Mouse (Mus musculus) naive thymus-derived CD4-positive, alpha-beta T cell, adult 2 months (primary cell): ENCODE results near the gene Ndufs2.

Experiments used
- DNase-seq: peaks from one replicate; pipeline ENCODE4 v3.0.0-alpha.2; 2011; ENCODE audit warnings: low read depth

Gene Ndufs2

GRCm38 (mm10) chr1:171199532-171199931 is 51.7 kb downstream of the Ndufs2 start:
- DNase-seq = no peak

DNA sequence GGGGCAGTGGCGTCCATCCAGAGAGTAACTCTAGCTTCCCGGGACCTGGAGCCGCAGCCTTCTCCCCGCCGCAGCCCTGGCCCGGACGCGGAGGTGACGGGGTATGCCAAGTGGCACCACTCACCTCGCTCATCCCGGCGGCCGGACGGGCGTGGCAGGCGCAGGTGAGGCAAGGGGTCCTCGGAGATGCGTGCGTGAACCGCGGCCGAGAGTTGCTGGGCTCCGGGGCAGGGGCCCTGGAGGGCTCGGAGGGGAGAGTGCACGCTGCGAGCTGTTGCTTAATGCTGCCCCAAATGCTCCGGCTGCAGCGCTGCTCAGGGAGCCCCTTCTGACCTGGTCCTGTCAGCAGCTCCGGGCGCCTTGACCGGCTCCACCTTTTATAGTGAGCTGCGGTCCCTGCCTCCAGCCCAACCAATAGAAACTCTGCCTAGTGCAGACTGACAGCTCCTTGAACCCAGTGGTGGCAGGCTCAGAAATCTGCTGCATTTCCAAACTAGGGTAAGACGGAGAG is 55.2 kb downstream of the Ndufs2 start, which contains the start of gene Pcp4l1:
Pcp4l1 (minus strand) TSS at position 382 of the 511 bp plus-strand sequence.
- DNase-seq = no peak

DNA sequence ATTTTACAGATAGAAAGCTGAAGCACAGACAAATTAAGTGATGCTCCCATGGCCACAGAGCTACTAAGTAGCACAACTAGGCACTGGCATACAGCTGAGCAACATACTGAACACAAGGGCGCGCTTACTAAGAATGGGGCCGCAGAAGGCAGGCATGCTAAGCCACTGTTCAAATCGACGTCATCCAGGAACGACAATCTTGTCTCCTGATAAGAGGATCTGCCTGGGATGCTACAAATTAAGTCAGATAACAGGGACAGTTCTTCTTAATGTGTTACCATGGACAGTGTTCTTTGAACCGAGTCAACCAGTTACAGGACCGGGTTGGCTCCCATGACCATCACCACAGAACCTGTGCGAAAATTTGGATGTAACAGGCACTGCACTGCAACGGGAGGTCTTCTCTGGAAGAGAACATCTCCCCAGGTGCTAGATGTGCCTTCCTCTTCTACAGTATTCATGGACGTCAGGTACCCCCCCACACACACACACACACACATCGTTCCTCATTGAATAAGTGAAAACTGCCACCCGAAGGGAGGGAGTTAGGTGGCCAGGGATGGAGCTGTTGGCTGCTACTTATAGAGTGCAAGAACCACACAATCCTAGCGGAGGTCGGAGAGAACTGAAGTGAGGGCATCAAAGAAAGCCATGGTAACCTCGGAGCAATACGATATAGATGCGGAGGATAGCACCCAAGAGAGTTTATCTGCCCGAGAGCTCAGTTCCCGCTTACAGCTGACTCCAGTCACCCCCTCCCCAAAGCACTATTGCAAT is 56.0 kb downstream of the Ndufs2 start:
- no peak for DNase-seq

DNA sequence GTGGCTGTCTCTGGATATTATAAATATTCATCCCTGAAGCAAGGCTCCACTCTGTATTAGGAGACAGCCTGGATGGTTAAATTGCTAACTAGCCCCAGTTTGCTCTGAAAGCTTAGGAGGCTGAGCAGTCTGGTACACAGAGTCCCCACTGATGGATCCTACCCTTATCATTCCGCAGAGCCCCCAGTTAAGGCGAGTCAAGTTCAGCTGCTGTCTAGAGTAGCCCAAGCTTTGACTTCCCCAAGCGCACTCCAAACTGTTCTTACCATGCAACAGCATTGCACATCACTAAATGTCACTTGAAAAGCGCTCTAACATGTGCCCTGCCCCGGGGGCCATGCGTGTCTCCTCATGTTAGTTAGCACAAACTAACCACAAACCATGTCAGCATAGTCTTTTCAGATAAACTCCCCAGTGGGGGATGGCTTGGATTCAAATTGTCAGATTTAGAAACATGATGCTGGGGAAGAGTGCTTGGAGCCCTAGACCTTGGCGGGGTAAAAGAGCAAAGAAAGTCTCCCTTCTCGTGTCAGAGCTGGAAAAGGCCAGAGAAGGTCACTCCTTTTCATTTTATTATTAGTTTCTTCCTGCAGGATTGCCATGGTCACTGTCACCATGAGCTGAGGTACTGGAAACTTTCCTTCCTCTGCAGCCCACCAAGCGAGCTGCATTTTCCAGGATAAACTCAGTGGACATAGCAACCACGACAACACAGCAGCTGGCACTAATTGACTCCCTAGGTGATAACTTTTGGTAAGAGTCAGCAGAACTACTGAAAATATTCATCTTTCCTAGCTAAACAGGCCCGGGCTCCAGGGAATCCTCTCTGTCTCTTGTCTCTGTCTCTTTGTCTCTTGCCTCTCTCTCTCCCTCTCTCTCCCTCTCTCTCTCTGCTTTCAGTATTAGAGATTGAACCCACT is 57.0 kb downstream of the Ndufs2 start:
- DNase-seq = no peak

DNA sequence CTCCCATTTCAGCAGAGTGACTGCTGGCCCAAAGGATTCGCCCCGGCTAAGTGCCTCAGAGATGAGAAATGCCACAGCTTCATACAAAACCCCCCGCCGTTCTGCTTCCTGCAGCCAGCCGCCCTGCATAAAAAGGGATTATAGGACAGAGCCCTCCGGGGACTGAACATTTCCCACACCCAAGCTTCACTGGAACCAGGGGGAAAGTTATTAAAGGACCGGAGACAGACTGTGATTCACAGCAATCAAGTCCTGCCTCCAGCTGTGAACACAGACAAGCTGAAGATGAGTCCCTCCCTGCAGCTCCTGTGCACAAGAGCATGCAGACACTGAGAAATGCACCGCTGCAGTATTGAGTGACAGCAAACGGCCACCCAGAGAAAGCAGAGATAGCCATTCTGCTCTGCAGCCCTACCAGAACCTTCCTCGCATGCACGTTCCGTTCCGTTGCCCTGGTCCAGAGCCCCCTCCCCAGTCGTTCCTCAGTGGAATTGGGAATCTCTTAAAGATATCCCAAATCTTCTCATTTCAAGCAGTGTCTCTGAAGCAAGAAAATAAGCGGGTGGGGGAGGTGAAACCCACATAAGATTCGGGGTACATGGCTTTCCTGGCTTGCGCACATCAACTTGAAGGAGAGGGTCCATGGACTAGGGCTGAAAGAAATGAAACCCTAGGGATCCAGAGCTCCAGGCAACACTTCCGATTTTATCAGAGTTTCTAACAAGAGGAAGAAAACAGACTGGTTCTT is 57.9 kb downstream of the Ndufs2 start:
- no peak for DNase-seq

GRCm38 (mm10) chr1:171192283-171192682 is 58.9 kb downstream of the Ndufs2 start:
- DNase-seq = no peak

- DNase-seq = no peak
Measured at GRCm38 (mm10) chr1:171190832-171191231, 60.4 kb downstream of the Ndufs2 start.

DNA sequence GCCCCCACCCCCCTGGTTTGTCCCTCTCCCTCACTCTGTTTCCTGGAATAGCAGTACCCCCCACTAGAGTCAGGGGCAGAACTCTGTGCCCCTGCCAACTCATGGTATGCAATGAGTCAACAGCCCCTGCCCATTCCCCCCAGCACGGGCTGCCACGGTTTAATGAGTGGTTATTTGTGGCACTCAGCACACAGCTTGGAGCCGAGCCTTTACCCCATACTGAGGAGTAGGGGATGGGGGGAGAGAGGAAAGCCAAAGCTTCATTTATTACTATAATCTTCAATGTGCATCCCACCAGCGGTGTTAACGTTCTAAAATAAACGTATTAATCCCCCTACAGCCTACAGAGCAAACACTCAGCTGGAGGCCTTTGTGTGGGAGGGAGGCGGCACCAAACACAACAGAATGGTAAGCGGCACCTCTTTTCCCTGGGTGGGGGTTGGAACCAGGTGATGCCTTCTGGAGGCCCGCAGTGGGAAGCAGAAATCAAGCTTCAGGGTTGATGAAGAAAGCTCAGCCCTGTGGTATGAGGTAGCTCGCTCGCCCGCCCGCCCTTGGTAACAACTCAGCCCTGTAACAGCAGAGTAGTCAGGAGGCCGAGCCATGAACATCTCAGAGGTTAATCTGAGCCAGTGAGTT is 61.6 kb downstream of the Ndufs2 start:
- no peak for DNase-seq

- no peak for DNase-seq
Measured at GRCm38 (mm10) chr1:171189046-171189445, 62.1 kb downstream of the Ndufs2 start.

- DNase-seq = no peak
Measured at GRCm38 (mm10) chr1:171187851-171188700, 63.1 kb downstream of the Ndufs2 start.

GRCm38 (mm10) chr1:171185655-171186054 is 65.5 kb downstream of the Ndufs2 start:
- no peak for DNase-seq
